In genomic region chr5:139349713-139350112, GRCm38 (mm10) we compare ENCODE assay signal across 27 mouse cellular contexts. TPM values are rescaled to one million over a fixed set of nuclear protein-coding genes. Genes with fewer than 3 reads are reported as not detected.
DNase-seq lines count a peak whose midpoint lies in the region; ATAC-seq and TF ChIP-seq lines count a peak whose summit lies in the region.
"Had no signal": no experiment of that assay in that cellular context is flagged by ENCODE, and none has a peak within 500 bp of the region (broad histone marks: within the 10 kb centered on the region; RNA-seq: fewer than 3 reads in every experiment).

No protein-coding gene starts in this region.

- peak overlapping the region; percentile 18; the same call in 1 of the 2 replicates for H3K4me3 ChIP-seq in G1E (ENCODE audit: low read depth, low read length)
- H3K4me3 ChIP-seq in intestine, embryonic 16.5 days (ENCODE audit: low read length): no peak overlapping the region
- no peak overlapping the region for H3K4me3 ChIP-seq in liver, embryonic 15.5 days (replicated peaks)
- no peak overlapping the region for H3K4me3 ChIP-seq in midbrain, postnatal 0 days (ENCODE audit: low read depth, low read length)
- H3K4me3 ChIP-seq: neural tube, embryonic 15.5 days had no signal

- no peak for ATAC-seq in G1E (ENCODE audit: extremely low read depth, insufficient number of reproducible peaks, low FRiP score, poor library complexity, severe bottlenecking)
- ATAC-seq in intestine, embryonic 16.5 days: peak; percentile 3
- ATAC-seq in liver, embryonic 15.5 days (ENCODE audit: insufficient read depth): peak; percentile 33
- no peak for ATAC-seq in midbrain, postnatal 0 days (ENCODE audit: low FRiP score)
- ATAC-seq: activated CD4-positive, CD25-positive, alpha-beta regulatory T cell, adult 4 months; forebrain, embryonic 14.5 days; hindbrain, embryonic 16.5 days; lung, postnatal 0 days had no signal

- peak overlapping the region; percentile 15; the same call in 1 of the 2 replicates for H3K4me2 ChIP-seq in intestine, embryonic 16.5 days (ENCODE audit: low read depth, low read length)
- H3K4me2 ChIP-seq in liver, embryonic 15.5 days: peak overlapping the region; percentile 54
- H3K4me2 ChIP-seq in midbrain, postnatal 0 days (ENCODE audit: low read depth, low read length, poor library complexity, severe bottlenecking): no peak overlapping the region
- H3K4me2 ChIP-seq: midbrain, embryonic 11.5 days; neural tube, embryonic 15.5 days had no signal

- peak overlapping the region; percentile 87 for H3K27ac ChIP-seq in intestine, embryonic 16.5 days (ENCODE audit: low read length)
- H3K27ac ChIP-seq in liver, embryonic 15.5 days (replicated peaks): peak overlapping the region; percentile 61; the same call in 1 of the 2 replicates
- H3K27ac ChIP-seq in midbrain, postnatal 0 days (ENCODE audit: low read depth, low read length): no peak overlapping the region
- H3K27ac ChIP-seq: neural tube, embryonic 15.5 days had no signal

- 0 out of 2 replicates have a peak overlapping the region, but pooled peaks have one; percentile 6 for H3K9ac ChIP-seq in intestine, embryonic 16.5 days (ENCODE audit: low read depth, low read length)
- H3K9ac ChIP-seq in liver, embryonic 15.5 days: 0 out of 2 replicates have a peak overlapping the region, but pooled peaks have one; percentile 23
- H3K9ac ChIP-seq in midbrain, postnatal 0 days (replicated peaks; ENCODE audit: low read length, poor library complexity, severe bottlenecking): no peak overlapping the region
- H3K9ac ChIP-seq: neural tube, embryonic 15.5 days had no signal

- H3K9me3 ChIP-seq in G1E (replicated peaks): no peaks in the 10 kb centered on the region
- no peaks in the 10 kb centered on the region for H3K9me3 ChIP-seq in intestine, embryonic 16.5 days (ENCODE audit: control insufficient read depth, low read length)
- no peaks in the 10 kb centered on the region for H3K9me3 ChIP-seq in liver, embryonic 15.5 days (replicated peaks)
- no peaks in the 10 kb centered on the region for H3K9me3 ChIP-seq in midbrain, postnatal 0 days (ENCODE audit: low read length)
- H3K9me3 ChIP-seq: neural tube, embryonic 15.5 days had no signal

- H3K4me1 ChIP-seq in G1E (ENCODE audit: insufficient read depth, low read depth, low read length): peaks cover 71% of the 10 kb centered on the region
- peaks cover 41% of the 10 kb centered on the region for H3K4me1 ChIP-seq in intestine, embryonic 16.5 days (ENCODE audit: control insufficient read depth, insufficient read depth, low read length)
- peaks cover 74% of the 10 kb centered on the region for H3K4me1 ChIP-seq in liver, embryonic 15.5 days (replicated peaks)
- H3K4me1 ChIP-seq in midbrain, postnatal 0 days (ENCODE audit: insufficient read depth, low read length): no peaks in the 10 kb centered on the region

- DNase-seq in G1E (ENCODE audit: low spot score): no peak
- peak; percentile 51 for DNase-seq in c-Kit-positive CD71-positive TER-119-negative erythroid progenitor cells, embryonic 14.5 days (ENCODE audit: low read depth)
- DNase-seq in lung, postnatal 10 days: no peak
- DNase-seq in layer of hippocampus, adult 8-10 months (ENCODE audit: low spot score in 2 of 2): no peak
- DNase-seq in midbrain, postnatal 0 days (ENCODE audit: low spot score): no peak
- DNase-seq in ovary, postnatal 14 days (ENCODE audit: low spot score): no peak
- DNase-seq: adrenal gland, adult 8-10 months; cerebellum, adult 2 months; kidney, adult 8-10 months; kidney, postnatal 10 days; layer of hippocampus, postnatal 36 days; thymus, postnatal 14 days had no signal

- H3K36me3 ChIP-seq in G1E (replicated peaks): no peaks in the 10 kb centered on the region
- no peaks in the 10 kb centered on the region for H3K36me3 ChIP-seq in intestine, embryonic 16.5 days (ENCODE audit: control insufficient read depth, insufficient read depth, low read length)
- no peaks in the 10 kb centered on the region for H3K36me3 ChIP-seq in liver, embryonic 15.5 days (replicated peaks)
- H3K36me3 ChIP-seq in midbrain, postnatal 0 days (ENCODE audit: insufficient read depth, low read length): no peaks in the 10 kb centered on the region
- H3K36me3 ChIP-seq: neural tube, embryonic 15.5 days had no signal

- 55% methylated on average over 6 of the region's 6 CpGs for WGBS in intestine, embryonic 16.5 days
- WGBS in liver, embryonic 15.5 days (ENCODE audit: insufficient replicate concordance): 31% methylated on average over 6 of the region's 6 CpGs
- 80% methylated on average over 6 of the region's 6 CpGs for WGBS in midbrain, postnatal 0 days

- H3K27me3 ChIP-seq in G1E (ENCODE audit: insufficient read depth, low read length): peaks cover 37% of the 10 kb centered on the region
- no peaks in the 10 kb centered on the region for H3K27me3 ChIP-seq in intestine, embryonic 16.5 days (replicated peaks; ENCODE audit: control insufficient read depth, insufficient read depth, low read length)
- 0 out of 2 replicates have a peak, but pooled peaks cover 4% of the 10 kb centered on the region for H3K27me3 ChIP-seq in liver, embryonic 15.5 days
- no peaks in the 10 kb centered on the region for H3K27me3 ChIP-seq in midbrain, postnatal 0 days (ENCODE audit: insufficient read depth, low read length)
- H3K27me3 ChIP-seq: neural tube, embryonic 15.5 days had no signal

- TF ChIP-seq CTCF in G1E (IDR thresholded peaks at IDR 0.05; ENCODE audit: low read depth, low read length): no peak
- TF ChIP-seq CTCF in midbrain, postnatal 0 days (IDR thresholded peaks at IDR 0.05): no peak

RNA-seq across cellular contexts. Expression of gene Cox19, which starts 1.5 kb away (rescaled TPM):
- total RNA-seq in G1E (2014; fragmentation: Nextera tagmentation) (4.8 and 10.0 TPM in 2 replicates), G1E (2017) (40.8 and 41.0 TPM in 2 replicates)
- 35.7 and 37.7 TPM in 2 replicates for polyA plus RNA-seq in G1E (2012)
- 183 and 195 TPM in 2 replicates for polyA plus RNA-seq in intestine, embryonic 16.5 days (2015; fragmentation: Nextera tagmentation; extraction: Ambion mirVana)
- 44.3 and 49.3 TPM in 2 replicates for polyA plus RNA-seq in liver, embryonic 15.5 days (2015; fragmentation: Nextera tagmentation; extraction: Ambion mirVana)
- total RNA-seq in layer of hippocampus, adult 8-10 months (2022): 10 to 100 TPM; 59.0 to 75.5 (median 67.5) TPM
- total RNA-seq in midbrain, postnatal 0 days (2014; rRNA removed): 95.5 and 98.5 TPM in 2 replicates
- polyA plus RNA-seq in midbrain, postnatal 0 days (2015; fragmentation: Nextera tagmentation; extraction: Ambion mirVana): 79.4 and 90.0 TPM in 2 replicates

RNA-seq across cellular contexts. Expression of gene Cyp2w1, which starts 2.7 kb away (rescaled TPM):
- not detected in 2 replicates for total RNA-seq in G1E (2014; fragmentation: Nextera tagmentation)
- total RNA-seq in G1E (2017): not detected in 2 replicates
- polyA plus RNA-seq in G1E (2012): not detected in 2 replicates
- 33.9 and 44.0 TPM in 2 replicates for polyA plus RNA-seq in intestine, embryonic 16.5 days (2015; fragmentation: Nextera tagmentation; extraction: Ambion mirVana)
- polyA plus RNA-seq in liver, embryonic 15.5 days (2015; fragmentation: Nextera tagmentation; extraction: Ambion mirVana): not detected in 2 replicates
- total RNA-seq in layer of hippocampus, adult 8-10 months (2022): not detected
- not detected in 2 replicates for total RNA-seq in midbrain, postnatal 0 days (2014; rRNA removed)
- polyA plus RNA-seq in midbrain, postnatal 0 days (2015; fragmentation: Nextera tagmentation; extraction: Ambion mirVana): not detected in 2 replicates
- total RNA-seq: adrenal gland, adult 8-10 months; gastrocnemius, adult 8-10 months; hematopoietic stem cell, adult 5-6 weeks; layer of hippocampus, postnatal 36 days; left cerebral cortex, postnatal 36 days; liver, adult 2 months had no signal
- polyA plus RNA-seq: activated CD4-positive, CD25-positive, alpha-beta regulatory T cell, adult 4 months; C2C12; cerebellum, adult 2 months; forebrain, embryonic 14.5 days; gonadal fat pad, adult 2 months; heart, postnatal 0 days; hindbrain, embryonic 16.5 days; liver, adult 2 months; lung, postnatal 0 days; midbrain, embryonic 11.5 days; neural tube, embryonic 15.5 days had no signal

RNA-seq across cellular contexts. Expression of gene Adap1, which starts 24.3 kb away (rescaled TPM):
- total RNA-seq in G1E (2014; fragmentation: Nextera tagmentation): 1.2 and 2.3 TPM in 2 replicates
- total RNA-seq in G1E (2017): 1.3 and 1.4 TPM in 2 replicates
- 1.7 and 1.8 TPM in 2 replicates for polyA plus RNA-seq in G1E (2012)
- polyA plus RNA-seq in intestine, embryonic 16.5 days (2015; fragmentation: Nextera tagmentation; extraction: Ambion mirVana): 5.3 and 6.3 TPM in 2 replicates
- polyA plus RNA-seq in liver, embryonic 15.5 days (2015; fragmentation: Nextera tagmentation; extraction: Ambion mirVana): 4.3 and 5.2 TPM in 2 replicates
- 100 to 1,000 TPM; 148 to 186 (median 164) TPM for total RNA-seq in layer of hippocampus, adult 8-10 months (2022)
- total RNA-seq in midbrain, postnatal 0 days (2014; rRNA removed): 234 and 253 TPM in 2 replicates
- 141 and 152 TPM in 2 replicates for polyA plus RNA-seq in midbrain, postnatal 0 days (2015; fragmentation: Nextera tagmentation; extraction: Ambion mirVana)

RNA-seq across cellular contexts. Expression of gene Gpr146, which starts 27.8 kb away (rescaled TPM):
- total RNA-seq in G1E (2014; fragmentation: Nextera tagmentation) (34.2 and 36.5 TPM in 2 replicates), G1E (2017) (26.8 and 27.4 TPM in 2 replicates)
- polyA plus RNA-seq in G1E (2012): 18.1 and 21.3 TPM in 2 replicates
- polyA plus RNA-seq in intestine, embryonic 16.5 days (2015; fragmentation: Nextera tagmentation; extraction: Ambion mirVana): 2.3 and 2.5 TPM in 2 replicates
- 25.0 and 26.4 TPM in 2 replicates for polyA plus RNA-seq in liver, embryonic 15.5 days (2015; fragmentation: Nextera tagmentation; extraction: Ambion mirVana)
- total RNA-seq in layer of hippocampus, adult 8-10 months (2022): 10 to 100 TPM; 12.2 to 14.8 (median 13.2) TPM
- total RNA-seq in midbrain, postnatal 0 days (2014; rRNA removed): 4.1 and 5.6 TPM in 2 replicates
- 3.0 and 3.9 TPM in 2 replicates for polyA plus RNA-seq in midbrain, postnatal 0 days (2015; fragmentation: Nextera tagmentation; extraction: Ambion mirVana)

RNA-seq across cellular contexts. Expression of gene C130050O18Rik, which starts 55.4 kb away (rescaled TPM):
- total RNA-seq in G1E (2014; fragmentation: Nextera tagmentation) (0.83 TPM in 1 of 2 replicates, not detected in the other), G1E (2017) (0.06 and 0.33 TPM in 2 replicates)
- polyA plus RNA-seq in G1E (2012): 0.03 and 0.07 TPM in 2 replicates
- 0.87 and 1.0 TPM in 2 replicates for polyA plus RNA-seq in intestine, embryonic 16.5 days (2015; fragmentation: Nextera tagmentation; extraction: Ambion mirVana)
- polyA plus RNA-seq in liver, embryonic 15.5 days (2015; fragmentation: Nextera tagmentation; extraction: Ambion mirVana): 1.9 and 2.4 TPM in 2 replicates
- total RNA-seq in layer of hippocampus, adult 8-10 months (2022): 1 to 10 TPM in 2 of 4 experiments, under 1 TPM in 2; 0.54 to 1.2 (median 0.83) TPM
- total RNA-seq in midbrain, postnatal 0 days (2014; rRNA removed): 0.19 TPM in 1 of 2 replicates, not detected in the other
- polyA plus RNA-seq in midbrain, postnatal 0 days (2015; fragmentation: Nextera tagmentation; extraction: Ambion mirVana): 0.17 TPM in 1 of 2 replicates, not detected in the other
- polyA plus RNA-seq: activated CD4-positive, CD25-positive, alpha-beta regulatory T cell, adult 4 months had no signal

Comparison
In these comparisons a context has a peak if more than half of its experiments do, and no peak if none do; other contexts are left out.
1. ATAC-seq: peak in intestine, embryonic 16.5 days (single experiment) and liver, embryonic 15.5 days (single experiment); none in G1E (single experiment) and midbrain, postnatal 0 days (single experiment).
2. RNA of gene Cyp2w1, which starts 2.7 kb away (polyA plus RNA-seq): 33.9 to 44.0 TPM in intestine, embryonic 16.5 days; not detected in midbrain, postnatal 0 days, not detected in liver, embryonic 15.5 days and not detected in G1E; every median in the first group is over 10 times any median in the second.
3. RNA of gene Adap1, which starts 24.3 kb away (polyA plus RNA-seq): 141 to 152 TPM in midbrain, postnatal 0 days; 5.3 to 6.3 TPM in intestine, embryonic 16.5 days, 4.3 to 5.2 TPM in liver, embryonic 15.5 days and 1.7 to 1.8 TPM in G1E; every median in the first group is over 10 times any median in the second.